ENCODE assay signal across 8 mouse cellular contexts in genomic region chr10:81604968-81605665, GRCm38 (mm10). TPM values are rescaled to one million over a fixed set of nuclear protein-coding genes. Genes with fewer than 3 reads are reported as not detected.
DNase-seq lines count a peak whose midpoint lies in the region; ATAC-seq lines count a peak whose summit lies in the region.

No protein-coding gene starts in this region.

- no peaks in the 10 kb centered on the region for H3K9me3 ChIP-seq in embryonic facial prominence, embryonic 13.5 days

- H3K27me3 ChIP-seq in embryonic facial prominence, embryonic 13.5 days = no peaks in the 10 kb centered on the region

- DNase-seq in 416B (ENCODE audit: low read depth) (peak; percentile 92), liver (peak; percentile 90)
- DNase-seq in adrenal gland, postnatal 4 days (ENCODE audit: low spot score in 2 of 2) = peak; percentile 63 to 75
- DNase-seq in heart, adult 9 months (ENCODE audit: low spot score in 2 of 2) = peak; percentile 73 to 88
- peak; percentile 88 for DNase-seq in kidney, adult 9 months
- DNase-seq in monocyte, adult 2 months (ENCODE audit: low read depth in 1 of 2, low spot score in 2 of 2) = peak; percentile 48 to 68
- DNase-seq in spleen, postnatal 14 days (ENCODE audit: low spot score in 2 of 2) = peak; percentile 68 to 81

- peak overlapping the region; percentile 67 for H3K9ac ChIP-seq in embryonic facial prominence, embryonic 13.5 days

- H3K4me1 ChIP-seq in embryonic facial prominence, embryonic 13.5 days = peaks cover 46% of the 10 kb centered on the region

- peak overlapping the region; percentile 60 for H3K4me3 ChIP-seq in embryonic facial prominence, embryonic 13.5 days

- peak overlapping the region; percentile 93 for H3K27ac ChIP-seq in embryonic facial prominence, embryonic 13.5 days

- peaks cover 11% of the 10 kb centered on the region for H3K36me3 ChIP-seq in embryonic facial prominence, embryonic 13.5 days

- ATAC-seq in embryonic facial prominence, embryonic 13.5 days (ENCODE audit: insufficient number of reproducible peaks, insufficient read depth, low FRiP score, low TSS enrichment, low read depth) = no peak

- 19% methylated on average over 29 of the region's 29 CpGs for WGBS in embryonic facial prominence, embryonic 13.5 days

- H3K4me2 ChIP-seq in embryonic facial prominence, embryonic 13.5 days = peak overlapping the region; percentile 84

RNA-seq across cellular contexts. Expression of gene BC025920, which starts 1.0 kb away (rescaled TPM):
- 1 to 10 TPM; 1.1 to 2.1 TPM for total RNA-seq in adrenal gland, postnatal 4 days (2021)
- 1.3 and 2.0 TPM in 2 replicates for polyA plus RNA-seq in embryonic facial prominence, embryonic 13.5 days (2015; fragmentation: Nextera tagmentation; extraction: Ambion mirVana)

RNA-seq across cellular contexts. Expression of gene Tle6, which starts 4.2 kb away (rescaled TPM):
- total RNA-seq in adrenal gland, postnatal 4 days (2021) = 10 to 100 TPM; 12.8 to 20.2 TPM
- 12.8 and 17.2 TPM in 2 replicates for polyA plus RNA-seq in embryonic facial prominence, embryonic 13.5 days (2015; fragmentation: Nextera tagmentation; extraction: Ambion mirVana)

RNA-seq across cellular contexts. Expression of gene Sirt6, which starts 22.5 kb away (rescaled TPM):
- total RNA-seq in adrenal gland, postnatal 4 days (2021) = 10 to 100 TPM; 40.1 to 40.7 TPM
- polyA plus RNA-seq in embryonic facial prominence, embryonic 13.5 days (2015; fragmentation: Nextera tagmentation; extraction: Ambion mirVana) = 52.7 and 54.9 TPM in 2 replicates

RNA-seq across cellular contexts. Expression of gene Ankrd24, which starts 23.2 kb away (rescaled TPM):
- total RNA-seq in adrenal gland, postnatal 4 days (2021) = 10 to 100 TPM; 38.7 to 50.5 TPM
- 13.6 and 14.5 TPM in 2 replicates for polyA plus RNA-seq in embryonic facial prominence, embryonic 13.5 days (2015; fragmentation: Nextera tagmentation; extraction: Ambion mirVana)

RNA-seq across cellular contexts. Expression of gene Tle2, which starts 30.8 kb away (rescaled TPM):
- 10 to 100 TPM; 24.9 to 30.4 TPM for total RNA-seq in adrenal gland, postnatal 4 days (2021)
- 63.4 and 71.4 TPM in 2 replicates for polyA plus RNA-seq in embryonic facial prominence, embryonic 13.5 days (2015; fragmentation: Nextera tagmentation; extraction: Ambion mirVana)
